Mouse (Mus musculus) spleen, adult 2 months (tissue): ENCODE results near the gene Zfp423.

ENCODE experiments used
- CTCF ChIP-seq: fragments of 200-500 bp; IDR thresholded peaks from 2 replicates; pipeline ENCODE4 v1.5.1; 2011; ENCODE audit warnings: mild to moderate bottlenecking, inconsistent platforms; ENCODE audit not compliant: insufficient read depth, insufficient read length, insufficient replicate concordance; ENCODE audit errors: extremely low read depth
- POLR2A ChIP-seq: fragments of 200-500 bp; IDR thresholded peaks from 2 replicates; pipeline ENCODE4 v1.6.1; 2011; ENCODE audit warnings: low read depth, low read length, inconsistent platforms

- TF ChIP-seq CTCF, result no peak
- no peak for TF ChIP-seq POLR2A
Measured at GRCm38 (mm10) chr8:87671209-87671970, 288.0 kb downstream of the Zfp423 start.
